Mouse (Mus musculus): Measurements from ENCODE around the gene Olfr1369-ps1. TPM values are rescaled to one million over a fixed set of nuclear protein-coding genes. Genes with fewer than 3 reads are reported as not detected.

Olfr1369-ps1 gene
- polyA plus RNA-seq (2015; fragmentation: Nextera tagmentation; extraction: Ambion mirVana), result 0.05 TPM in 1 of 2 replicates, not detected in the other

GRCm38 (mm10) chr13:21111183-21111582 lies at the start of gene Olfr1369-ps1:
Gene Olfr1369-ps1, plus strand, starts transcription at chr13:21111483.

GRCm38 (mm10) chr13:21074847-21075246 lies 36.4 kb upstream of the Olfr1369-ps1 start, which contains the start of gene Olfr1370:
Gene Olfr1370, minus strand, starts transcription at chr13:21074947.

GRCm38 (mm10) chr13:21129339-21129738 lies 18.1 kb downstream of the Olfr1369-ps1 start, which contains the start of gene Olfr263:
Gene Olfr263, plus strand, starts transcription at chr13:21129639.

GRCm38 (mm10) chr13:21145767-21146166 lies 34.5 kb downstream of the Olfr1369-ps1 start, which contains the start of gene Olfr1368:
Gene Olfr1368, minus strand, starts transcription at chr13:21145867.

Other genes starting within 250 kb of the Olfr1369-ps1 start
- gene Olfr1370, start 36.5 kb upstream of the Olfr1369-ps1 start, polyA plus RNA-seq (2015; fragmentation: Nextera tagmentation; extraction: Ambion mirVana), result not detected in 2 replicates
- gene Olfr263, start 18.2 kb downstream of the Olfr1369-ps1 start, polyA plus RNA-seq (2015; fragmentation: Nextera tagmentation; extraction: Ambion mirVana), result not detected in 2 replicates
- gene Olfr1368, start 34.4 kb downstream of the Olfr1369-ps1 start, polyA plus RNA-seq (2015; fragmentation: Nextera tagmentation; extraction: Ambion mirVana), result not detected in 2 replicates
- gene Trim27, start 68.0 kb downstream of the Olfr1369-ps1 start, polyA plus RNA-seq (2015; fragmentation: Nextera tagmentation; extraction: Ambion mirVana), result 53.2 and 64.8 TPM in 2 replicates
- gene Gpx5, start 181.2 kb downstream of the Olfr1369-ps1 start, polyA plus RNA-seq (2015; fragmentation: Nextera tagmentation; extraction: Ambion mirVana), result not detected in 2 replicates
- 0.39 and 0.66 TPM in 2 replicates for gene Gpx6, start 200.6 kb downstream of the Olfr1369-ps1 start, polyA plus RNA-seq (2015; fragmentation: Nextera tagmentation; extraction: Ambion mirVana)
- not detected in 2 replicates for gene Olfr1367, start 235.4 kb downstream of the Olfr1369-ps1 start, polyA plus RNA-seq (2015; fragmentation: Nextera tagmentation; extraction: Ambion mirVana)

Measured in adrenal gland, postnatal 0 days (tissue).